In the genomic region with DNA sequence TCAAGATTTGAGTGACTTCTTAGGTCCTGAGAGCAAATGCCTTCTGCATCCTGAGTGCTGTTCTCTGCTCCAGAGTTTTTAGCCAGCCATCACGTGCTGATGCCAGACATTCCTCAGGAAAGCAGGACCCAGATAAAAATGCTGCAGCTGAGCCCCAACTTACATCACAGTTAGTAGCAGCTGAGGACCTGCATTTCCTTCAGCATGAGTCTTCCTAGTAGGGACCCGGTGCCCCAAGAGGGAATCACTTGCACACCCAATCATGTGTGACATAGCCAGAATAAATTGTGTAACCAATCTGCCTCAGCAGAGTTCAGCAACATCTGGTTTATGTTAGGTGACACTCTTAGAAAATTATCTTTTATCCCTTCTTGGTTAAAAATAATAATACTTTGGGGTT, we compare ENCODE assay signal across 13 mouse cellular contexts. TPM values are rescaled to one million over a fixed set of nuclear protein-coding genes. Genes with fewer than 3 reads are reported as not detected.
DNase-seq lines count a peak whose midpoint lies in the region; ATAC-seq lines count a peak whose summit lies in the region.
"Had no signal": no experiment of that assay in that cellular context is flagged by ENCODE, and none has a peak within 500 bp of the region (broad histone marks: within the 10 kb centered on the region; RNA-seq: fewer than 3 reads in every experiment).

No protein-coding gene starts in this region.

- H3K27me3 ChIP-seq in heart, embryonic 13.5 days (replicated peaks) = no peaks in the 10 kb centered on the region
- H3K27me3 ChIP-seq in lung, embryonic 15.5 days = no peaks in the 10 kb centered on the region
- no peaks in the 10 kb centered on the region for H3K27me3 ChIP-seq in forebrain, embryonic 14.5 days (replicated peaks; ENCODE audit: control insufficient read depth, insufficient read depth, low read length)
- H3K27me3 ChIP-seq: liver, embryonic 13.5 days had no signal

- peaks cover 49% of the 10 kb centered on the region for H3K4me1 ChIP-seq in heart, embryonic 13.5 days
- peaks cover 3% of the 10 kb centered on the region; the same call in 1 of the 2 replicates for H3K4me1 ChIP-seq in lung, embryonic 15.5 days
- H3K4me1 ChIP-seq in forebrain, embryonic 14.5 days (ENCODE audit: control insufficient read depth, insufficient read depth, low read length) = no peaks in the 10 kb centered on the region
- H3K4me1 ChIP-seq: liver, embryonic 13.5 days had no signal

- H3K4me3 ChIP-seq in heart, embryonic 13.5 days = no peak overlapping the region
- no peak overlapping the region for H3K4me3 ChIP-seq in lung, embryonic 15.5 days
- H3K4me3 ChIP-seq in forebrain, embryonic 14.5 days (ENCODE audit: low read depth, low read length) = no peak overlapping the region
- H3K4me3 ChIP-seq: liver, embryonic 13.5 days had no signal

- peak overlapping the region; percentile 11 for H3K4me2 ChIP-seq in heart, embryonic 13.5 days
- H3K4me2 ChIP-seq in lung, embryonic 15.5 days = no peak overlapping the region
- no peak overlapping the region for H3K4me2 ChIP-seq in forebrain, embryonic 14.5 days (ENCODE audit: low read length)
- H3K4me2 ChIP-seq: liver, embryonic 13.5 days had no signal

- 6% methylated on average over 2 of the region's 2 CpGs for WGBS in heart, embryonic 13.5 days
- 17% methylated on average over 2 of the region's 2 CpGs for WGBS in lung, embryonic 15.5 days
- 83% methylated on average over 2 of the region's 2 CpGs for WGBS in forebrain, embryonic 14.5 days

- DNase-seq in retina, embryonic 14.5 days (ENCODE audit: low spot score) = peak; percentile 16
- no peak for DNase-seq in retina, postnatal 1 day
- DNase-seq in adrenal gland, postnatal 36 days = no peak
- DNase-seq in forebrain, embryonic 14.5 days (ENCODE audit: low spot score) = no peak
- no peak for DNase-seq in frontal cortex, postnatal 14 days (ENCODE audit: low spot score in 2 of 2)
- DNase-seq: cerebellum, adult 9-10 months; kidney, adult 18-20 months; liver, embryonic 13.5 days; thymus, postnatal 4 days had no signal

- H3K27ac ChIP-seq in heart, embryonic 13.5 days (replicated peaks) = peak overlapping the region; percentile 36; the same call in 1 of the 2 replicates
- H3K27ac ChIP-seq in lung, embryonic 15.5 days = no peak overlapping the region
- H3K27ac ChIP-seq in forebrain, embryonic 14.5 days (ENCODE audit: low read depth, low read length) = no peak overlapping the region
- H3K27ac ChIP-seq: liver, embryonic 13.5 days had no signal

- H3K36me3 ChIP-seq in heart, embryonic 13.5 days = peaks cover 2% of the 10 kb centered on the region; the same call in 1 of the 2 replicates
- no peaks in the 10 kb centered on the region for H3K36me3 ChIP-seq in lung, embryonic 15.5 days
- H3K36me3 ChIP-seq in forebrain, embryonic 14.5 days (ENCODE audit: control insufficient read depth, insufficient read depth, low read length) = no peaks in the 10 kb centered on the region
- H3K36me3 ChIP-seq: liver, embryonic 13.5 days had no signal

- no peak overlapping the region for H3K9ac ChIP-seq in heart, embryonic 13.5 days
- no peak overlapping the region for H3K9ac ChIP-seq in lung, embryonic 15.5 days
- no peak overlapping the region for H3K9ac ChIP-seq in forebrain, embryonic 14.5 days (ENCODE audit: low read length)
- H3K9ac ChIP-seq: liver, embryonic 13.5 days had no signal

- ATAC-seq in heart, embryonic 13.5 days (ENCODE audit: extremely low read depth, insufficient number of reproducible peaks, low FRiP score, low TSS enrichment) = 0 out of 2 replicates have a peak, but pooled peaks have one; percentile 19
- peak; percentile 73; the same call in 1 of the 2 replicates for ATAC-seq in lung, embryonic 15.5 days (ENCODE audit: borderline replicate concordance, extremely low read depth, low FRiP score, low TSS enrichment)
- no peak for ATAC-seq in forebrain, embryonic 14.5 days
- ATAC-seq in erythroblast, adult 5-6 weeks (replicated peaks; ENCODE audit: low FRiP score, poor library complexity, severe bottlenecking) = no peak
- ATAC-seq: midbrain, embryonic 16.5 days had no signal

- H3K9me3 ChIP-seq in heart, embryonic 13.5 days = no peaks in the 10 kb centered on the region
- no peaks in the 10 kb centered on the region for H3K9me3 ChIP-seq in lung, embryonic 15.5 days
- no peaks in the 10 kb centered on the region for H3K9me3 ChIP-seq in forebrain, embryonic 14.5 days (replicated peaks; ENCODE audit: control insufficient read depth, low read length)
- H3K9me3 ChIP-seq: liver, embryonic 13.5 days had no signal

RNA-seq across cellular contexts. Expression of a gene that starts 34.7 kb away (rescaled TPM):
- polyA plus RNA-seq in heart, embryonic 13.5 days (2015; fragmentation: Nextera tagmentation; extraction: Ambion mirVana) = 55.0 and 62.9 TPM in 2 replicates
- 12.4 and 13.9 TPM in 2 replicates for polyA plus RNA-seq in lung, embryonic 15.5 days (2015; fragmentation: Nextera tagmentation; extraction: Ambion mirVana)
- total RNA-seq in adrenal gland, postnatal 36 days (2021) = 10 to 100 TPM; 13.2 to 17.0 TPM
- 1.8 and 2.9 TPM in 2 replicates for polyA plus RNA-seq in forebrain, embryonic 14.5 days (2014; fragmentation: Nextera tagmentation; extraction: Ambion mirVana)
- not detected in 2 replicates for total RNA-seq in erythroblast, adult 5-6 weeks (2015; ENCODE audit: low replicate concordance)
- not detected in 2 replicates for total RNA-seq in erythroblast, adult 5-6 weeks (2017; ENCODE audit: low replicate concordance)

Comparison
In these comparisons a context has a peak if more than half of its experiments do, and no peak if none do; other contexts are left out.
1. ATAC-seq: peak in heart, embryonic 13.5 days (single experiment) and lung, embryonic 15.5 days (single experiment); none in forebrain, embryonic 14.5 days (single experiment) and erythroblast, adult 5-6 weeks (single experiment).